Mouse (Mus musculus) myocyte (in vitro differentiated cells): ENCODE data around the gene Zswim7. TPM values are rescaled to one million over a fixed set of nuclear protein-coding genes. Genes with fewer than 3 reads are reported as not detected.

Source experiments
- H3K27me3 ChIP-seq: one replicate; pipeline ENCODE4 v1.6.1; 2011; ENCODE audit not compliant: control insufficient read depth, insufficient read depth, insufficient read length
- H3K36me3 ChIP-seq: one replicate; pipeline ENCODE4 v1.6.1; 2011; ENCODE audit not compliant: control insufficient read depth, insufficient read depth
- H3K4me2 ChIP-seq: one replicate; pipeline ENCODE4 v1.6.1; 2011; ENCODE audit warnings: low read depth, control low read depth
- H3K4me3 ChIP-seq: one replicate; pipeline ENCODE4 v1.5.1; 2011; ENCODE audit warnings: mild to moderate bottlenecking, control low read depth, moderate library complexity
- H3K79me2 ChIP-seq: one replicate; pipeline ENCODE4 v1.6.1; 2011; ENCODE audit not compliant: control insufficient read depth, insufficient read depth
- H3ac ChIP-seq: one replicate; pipeline ENCODE4 v1.6.1; 2011; ENCODE audit not compliant: control insufficient read depth, insufficient read length
- CEBPB ChIP-seq: IDR thresholded peaks from 2 replicates; pipeline ENCODE4 v1.6.1; 2011; ENCODE audit warnings: mild to moderate bottlenecking, moderate library complexity; ENCODE audit not compliant: poor library complexity, insufficient read depth, severe bottlenecking
- MAX ChIP-seq: IDR thresholded peaks from one replicate; pipeline ENCODE4 v1.6.1; 2011; ENCODE audit warnings: low read depth, mild to moderate bottlenecking, control low read depth
- MYOD1 ChIP-seq, 3 experiments: IDR thresholded peaks; one replicate each; pipeline ENCODE4 v1.6.1; 2011; ENCODE audit warnings: control low read depth in 2 of 3, low read depth in 2 of 3, mild to moderate bottlenecking in 2 of 3, moderate library complexity in 1 of 3; ENCODE audit not compliant: insufficient read length in 2 of 3, control insufficient read depth in 1 of 3
- MYOG ChIP-seq, 3 experiments: IDR thresholded peaks; one replicate each; pipeline ENCODE4 v1.6.1; 2011; ENCODE audit warnings: control low read depth in 2 of 3, low read depth in 2 of 3, mild to moderate bottlenecking in 2 of 3; ENCODE audit not compliant: insufficient read length in 2 of 3, control insufficient read depth in 1 of 3, insufficient read depth in 1 of 3
- POLR2AphosphoS2 ChIP-seq: IDR thresholded peaks from one replicate; pipeline ENCODE4 v1.6.1; 2011; ENCODE audit warnings: low read depth, control low read depth; ENCODE audit not compliant: insufficient read length
- REST ChIP-seq: IDR thresholded peaks from one replicate; pipeline ENCODE4 v1.6.1; 2011; ENCODE audit warnings: mild to moderate bottlenecking, control low read depth, moderate library complexity; ENCODE audit not compliant: insufficient read depth, insufficient read length
- SRF ChIP-seq: IDR thresholded peaks from one replicate; pipeline ENCODE4 v1.6.1; 2011; ENCODE audit warnings: low read depth; ENCODE audit not compliant: control insufficient read depth, insufficient read length
- TCF12 ChIP-seq: IDR thresholded peaks from one replicate; pipeline ENCODE4 v1.6.1; 2011; ENCODE audit warnings: mild to moderate bottlenecking, control low read depth; ENCODE audit not compliant: poor library complexity, insufficient read depth, severe bottlenecking
- TCF3 ChIP-seq: IDR thresholded peaks from one replicate; pipeline ENCODE4 v1.6.1; 2011; ENCODE audit warnings: low read depth, control low read depth; ENCODE audit not compliant: insufficient read length
- USF1 ChIP-seq: IDR thresholded peaks from one replicate; pipeline ENCODE4 v1.6.1; 2011; ENCODE audit warnings: low read depth, mild to moderate bottlenecking, control low read depth, moderate library complexity
- polyA plus RNA-seq: library from polyadenylated mRNA; unstranded; fragments of >200 nt; fragmentation: generic; extraction: Trizol; gene quantifications from one replicate; pipeline ENCODE4 v1.2.1, GENCODE M21; 2012; ENCODE audit warnings: missing spikeins

The Zswim7 gene
- polyA plus RNA-seq, 1 experiment = 39.4 TPM

GRCm38 (mm10) chr11:62269097-62269496 lies 12.1 kb downstream of the Zswim7 start:
- Histone ChIP-seq H3ac (no peak overlapping the region), H3K4me2 (peak overlapping the region; percentile 4), H3K27me3 (no peaks in the 10 kb centered on the region), H3K79me2 (no peaks in the 10 kb centered on the region), H3K36me3 (no peaks in the 10 kb centered on the region), H3K4me3 (no peak overlapping the region)
- TF ChIP-seq CEBPB (no peak), USF1 (no peak), MYOD1 (IDR thresholded peaks at IDR 0.05; ENCODE audit: control insufficient read depth in 1 of 3, insufficient read length in 2 of 3, low read depth in 2 of 3) (peak in 2 of 3 experiments; percentile 48 to 69), POLR2AphosphoS2 (no peak)

- H3K4me3 ChIP-seq = no peak overlapping the region
- H3ac ChIP-seq = no peak overlapping the region
- no peaks in the 10 kb centered on the region for H3K27me3 ChIP-seq
- no peak overlapping the region for H3K4me2 ChIP-seq
- no peaks in the 10 kb centered on the region for H3K79me2 ChIP-seq
- H3K36me3 ChIP-seq = no peaks in the 10 kb centered on the region
- TF ChIP-seq MAX (no peak), REST (no peak)
These were observed 12.8 kb downstream of the Zswim7 start for GRCm38 (mm10) chr11:62268381-62268780.

- Histone ChIP-seq H3K4me2 (no peak overlapping the region), H3K4me3 (no peak overlapping the region), H3K79me2 (no peaks in the 10 kb centered on the region), H3K36me3 (no peaks in the 10 kb centered on the region), H3ac (no peak overlapping the region), H3K27me3 (no peaks in the 10 kb centered on the region)
- TF ChIP-seq TCF12 = no peak
These were observed 14.5 kb downstream of the Zswim7 start for GRCm38 (mm10) chr11:62266466-62267214.

- no peak overlapping the region for H3ac ChIP-seq
- no peak overlapping the region for H3K4me3 ChIP-seq
- TF ChIP-seq MYOD1 (IDR thresholded peaks at IDR 0.05; ENCODE audit: control insufficient read depth in 1 of 3, insufficient read length in 2 of 3, low read depth in 2 of 3) = peak in 2 of 3 experiments; percentile 77 to 88
- TF ChIP-seq MAX = no peak
- TF ChIP-seq TCF3 = peak; percentile 19
- peak; percentile 51 to 94 (median 89) for TF ChIP-seq MYOG (IDR thresholded peaks at IDR 0.05; ENCODE audit: control insufficient read depth in 1 of 3, insufficient read depth in 1 of 3, insufficient read length in 2 of 3, low read depth in 2 of 3)
- no peak overlapping the region for H3K4me2 ChIP-seq
- H3K27me3 ChIP-seq = no peaks in the 10 kb centered on the region
- no peaks in the 10 kb centered on the region for H3K36me3 ChIP-seq
- peaks cover 3% of the 10 kb centered on the region for H3K79me2 ChIP-seq
These were observed 15.5 kb downstream of the Zswim7 start for GRCm38 (mm10) chr11:62265642-62266041.

- no peak overlapping the region for H3ac ChIP-seq
These were observed 17.2 kb downstream of the Zswim7 start for GRCm38 (mm10) chr11:62264018-62264417.

GRCm38 (mm10) chr11:62263599-62263998 lies 17.6 kb downstream of the Zswim7 start:
- no peak overlapping the region for H3ac ChIP-seq
- no peak for TF ChIP-seq REST
- TF ChIP-seq MYOD1 (IDR thresholded peaks at IDR 0.05; ENCODE audit: control insufficient read depth in 1 of 3, insufficient read length in 2 of 3, low read depth in 2 of 3) = peak; percentile 2 to 85 (median 82)
- TF ChIP-seq MYOG (IDR thresholded peaks at IDR 0.05; ENCODE audit: control insufficient read depth in 1 of 3, insufficient read depth in 1 of 3, insufficient read length in 2 of 3, low read depth in 2 of 3) = peak; percentile 10 to 77 (median 46)

More at GRCm38 (mm10) chr11:62264018-62264417, 17.2 kb downstream of the Zswim7 start:
- Histone ChIP-seq H3K4me3 (no peak overlapping the region), H3K4me2 (no peak overlapping the region), H3K36me3 (no peaks in the 10 kb centered on the region), H3K27me3 (no peaks in the 10 kb centered on the region), H3K79me2 (peaks cover 5% of the 10 kb centered on the region)
- TF ChIP-seq SRF (no peak), REST (no peak), USF1 (no peak)

More at GRCm38 (mm10) chr11:62263599-62263998, 17.6 kb downstream of the Zswim7 start:
- H3K36me3 ChIP-seq = no peaks in the 10 kb centered on the region
- peaks cover 5% of the 10 kb centered on the region for H3K79me2 ChIP-seq
- H3K4me2 ChIP-seq = no peak overlapping the region
- no peaks in the 10 kb centered on the region for H3K27me3 ChIP-seq
- H3K4me3 ChIP-seq = no peak overlapping the region
